Mouse (Mus musculus) spleen, postnatal 4 days (tissue): ENCODE results near the gene Fam111a.

Experiments used
- DNase-seq, 2 experiments: peaks; one replicate each; pipeline ENCODE4 v3.0.0; 2022; ENCODE audit warnings: low spot score in 2 of 2

Gene Fam111a

GRCm38 (mm10) chr19:12613646-12614045, 68.1 kb downstream of the Fam111a start:
- no peak for DNase-seq

- peak in 1 of 2 experiments; percentile 15 for DNase-seq
These were observed 87.6 kb downstream of the Fam111a start, which contains the start of gene Glyat for GRCm38 (mm10) chr19:12633176-12633575. Glyat (plus strand) TSS chr19:12633308.

- no peak for DNase-seq
These were observed 88.7 kb downstream of the Fam111a start for GRCm38 (mm10) chr19:12634259-12634658.

GRCm38 (mm10) chr19:12634963-12635362, 89.4 kb downstream of the Fam111a start:
- no peak for DNase-seq

GRCm38 (mm10) chr19:12636863-12637262, 91.3 kb downstream of the Fam111a start:
- peak in 1 of 2 experiments; percentile 2 for DNase-seq

GRCm38 (mm10) chr19:12638049-12638448, 92.5 kb downstream of the Fam111a start:
- no peak for DNase-seq
